Mouse (Mus musculus) hindbrain, embryonic 15.5 days (tissue): Measurements from ENCODE around the gene Tmem25. TPM values are rescaled to one million over a fixed set of nuclear protein-coding genes. Genes with fewer than 3 reads are reported as not detected.

Experiments used
- ATAC-seq: fragments of 200-750 bp; cut with Nextera tagmentation; 2 replicates; pipeline ENCODE4 v1.8.0; 2017; ENCODE audit warnings: low read depth, moderate number of reproducible peaks, moderate TSS enrichment; ENCODE audit not compliant: low FRiP score
- H3K27ac ChIP-seq: fragments of 300-500 bp; sonication (generic); replicated peaks from 2 replicates; pipeline ENCODE4 v1.5.1; 2015; ENCODE audit warnings: mild to moderate bottlenecking, inconsistent platforms
- H3K27me3 ChIP-seq: fragments of 300-500 bp; sonication (generic); 2 replicates; pipeline ENCODE4 v1.6.1; 2015; ENCODE audit warnings: control low read depth, inconsistent platforms
- H3K36me3 ChIP-seq: fragments of 300-500 bp; sonication (generic); 2 replicates; pipeline ENCODE4 v1.6.1; 2015; ENCODE audit warnings: control low read depth, inconsistent platforms
- H3K4me1 ChIP-seq: fragments of 300-500 bp; sonication (generic); replicated peaks from 2 replicates; pipeline ENCODE4 v1.6.1; 2015; ENCODE audit warnings: control low read depth, inconsistent platforms
- H3K4me2 ChIP-seq: fragments of 300-500 bp; sonication (generic); 2 replicates; pipeline ENCODE4 v1.6.1; 2015; ENCODE audit warnings: moderate library complexity, mild to moderate bottlenecking, inconsistent platforms
- H3K4me3 ChIP-seq: fragments of 300-500 bp; sonication (generic); 2 replicates; pipeline ENCODE4 v1.5.1; 2015; ENCODE audit warnings: mild to moderate bottlenecking, inconsistent platforms
- H3K9ac ChIP-seq: fragments of 300-500 bp; sonication (generic); 2 replicates; pipeline ENCODE4 v1.6.1; 2015; ENCODE audit warnings: inconsistent platforms
- H3K9me3 ChIP-seq: fragments of 300-500 bp; sonication (generic); 2 replicates; pipeline ENCODE4 v1.6.1; 2016; ENCODE audit warnings: control low read depth, inconsistent platforms
- WGBS: fragments of 180-500 bp; shearing (Covaris S2); methylation state at CpG from one replicate; pipeline ENCODE4 v1.1.7; 2015; 5-methylcytosine and 5-hydroxymethylcytosine counted together
- polyA plus RNA-seq: library from polyadenylated mRNA; unstranded; fragments of >200 nt; fragmentation: Nextera tagmentation; extraction: Ambion mirVana; gene quantifications from 2 replicates; pipeline ENCODE4 v1.2.1, GENCODE M21; 2015

Tmem25 gene
- 20.2 and 22.7 TPM in 2 replicates for polyA plus RNA-seq

DNA sequence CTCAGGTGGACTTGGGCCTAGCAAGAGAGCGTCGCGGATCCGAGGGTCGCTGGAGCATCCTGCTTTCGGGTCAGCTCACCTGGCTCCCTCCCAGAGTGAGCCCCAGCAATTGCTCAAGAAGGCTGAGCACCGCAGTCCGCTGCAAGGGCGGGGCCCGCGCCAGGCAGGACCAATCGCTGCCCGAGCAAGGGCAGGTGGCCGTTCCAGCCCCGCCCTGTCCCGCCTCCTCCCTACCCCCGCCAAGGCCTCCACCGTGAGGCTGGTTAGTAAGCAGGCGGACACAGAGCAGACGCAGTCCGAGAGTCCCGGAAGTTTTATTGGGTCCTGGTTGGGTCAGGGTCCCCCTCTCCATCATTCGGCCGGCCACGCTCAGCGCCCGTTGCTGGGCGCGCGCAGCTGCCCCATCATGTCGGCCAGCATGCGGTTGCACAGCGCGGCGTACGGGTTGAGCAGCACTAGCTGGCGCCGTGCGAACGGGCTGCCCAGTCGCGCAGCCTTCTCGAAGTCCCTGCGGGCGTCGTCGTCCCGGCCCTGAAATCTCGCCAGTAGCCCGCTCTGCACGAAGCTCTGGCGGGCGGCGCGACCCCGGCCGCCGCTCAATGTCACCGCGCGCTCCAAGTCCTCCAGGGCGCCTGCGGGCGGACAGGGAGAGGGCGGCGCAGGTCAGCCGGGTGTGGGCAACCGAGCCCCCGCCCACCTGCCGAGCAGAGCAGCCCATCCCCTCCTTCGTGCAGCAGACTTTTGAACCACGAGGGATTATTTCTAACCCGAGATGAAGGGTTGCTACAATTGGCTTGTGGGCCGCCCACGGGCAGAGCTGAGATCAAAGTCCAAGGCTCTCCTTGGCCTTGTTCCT is at the start of gene Tmem25:
TSS of gene Tmem25 (minus strand) at position 206 of the 856 bp plus-strand sequence.
- peak within 1 kb of the TSS; percentile 61 for H3K9ac ChIP-seq
- H3K27me3 ChIP-seq: no peaks in the 10 kb centered on the region
- H3K4me2 ChIP-seq: peak within 1 kb of the TSS; percentile 96
- peak; percentile 97 for ATAC-seq
- WGBS: under 1% methylated on average over 75 of the region's 75 CpGs
- peak within 1 kb of the TSS; percentile 75 for H3K27ac ChIP-seq
- H3K9me3 ChIP-seq: no peaks in the 10 kb centered on the region
- H3K4me1 ChIP-seq: peaks cover 16% of the 10 kb centered on the region
- H3K36me3 ChIP-seq: no peaks in the 10 kb centered on the region
- peak within 1 kb of the TSS; percentile 46 for H3K4me3 ChIP-seq

DNA sequence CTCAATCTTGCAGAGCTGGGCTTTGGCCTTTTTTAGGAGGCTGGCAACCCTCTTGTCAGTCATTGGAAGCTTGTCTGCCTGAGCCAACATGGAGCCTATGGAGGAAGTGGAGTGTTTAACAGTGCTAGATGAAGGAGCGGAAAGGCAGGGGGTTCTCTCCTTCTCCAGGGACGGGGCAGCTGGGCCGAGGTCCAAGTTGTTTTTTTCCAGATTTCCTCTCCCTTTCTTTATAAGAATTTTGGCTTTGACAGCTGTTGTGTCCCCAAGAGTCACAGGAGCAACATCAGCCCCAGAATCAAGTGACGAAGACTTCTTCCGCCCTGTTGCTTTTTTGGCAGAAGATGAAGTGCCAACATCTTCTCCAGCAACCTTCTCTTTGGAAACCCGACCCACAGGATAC is 48.3 kb upstream of the Tmem25 start:
- no peak overlapping the region for H3K4me3 ChIP-seq
- H3K9me3 ChIP-seq: no peaks in the 10 kb centered on the region
- H3K4me1 ChIP-seq: no peaks in the 10 kb centered on the region
- no peaks in the 10 kb centered on the region for H3K27me3 ChIP-seq
- no peak overlapping the region for H3K9ac ChIP-seq
- no peak for ATAC-seq
- H3K36me3 ChIP-seq: peaks cover 72% of the 10 kb centered on the region
- no peak overlapping the region for H3K4me2 ChIP-seq
- WGBS: 75% methylated on average over 6 of the region's 6 CpGs
- no peak overlapping the region for H3K27ac ChIP-seq

DNA sequence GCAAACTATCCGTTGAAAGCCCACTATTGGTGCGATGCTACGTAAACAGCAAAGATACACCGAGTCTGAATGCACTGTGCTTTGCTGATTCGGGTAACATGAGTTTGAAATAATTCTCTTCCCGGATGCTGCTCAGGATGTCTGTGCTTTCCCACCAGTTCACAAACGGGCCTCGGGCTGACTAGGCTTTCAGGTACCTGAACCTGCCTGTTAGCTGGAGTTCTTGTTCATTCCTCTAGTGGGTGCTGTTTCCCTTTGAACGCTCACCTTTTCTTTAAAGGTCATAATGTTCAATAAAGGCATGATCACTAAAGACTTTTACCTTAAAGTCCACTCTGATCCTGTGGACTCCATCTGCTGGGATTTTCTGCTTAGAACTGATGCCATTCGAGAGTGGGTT is 42.1 kb upstream of the Tmem25 start:
- Histone ChIP-seq H3K9me3 (no peaks in the 10 kb centered on the region), H3K27ac (no peak overlapping the region), H3K4me1 (no peaks in the 10 kb centered on the region), H3K4me3 (no peak overlapping the region), H3K4me2 (no peak overlapping the region), H3K27me3 (no peaks in the 10 kb centered on the region), H3K9ac (no peak overlapping the region), H3K36me3 (peaks cover 84% of the 10 kb centered on the region)
- 89% methylated on average over 10 of the region's 10 CpGs for WGBS
- no peak for ATAC-seq

DNA sequence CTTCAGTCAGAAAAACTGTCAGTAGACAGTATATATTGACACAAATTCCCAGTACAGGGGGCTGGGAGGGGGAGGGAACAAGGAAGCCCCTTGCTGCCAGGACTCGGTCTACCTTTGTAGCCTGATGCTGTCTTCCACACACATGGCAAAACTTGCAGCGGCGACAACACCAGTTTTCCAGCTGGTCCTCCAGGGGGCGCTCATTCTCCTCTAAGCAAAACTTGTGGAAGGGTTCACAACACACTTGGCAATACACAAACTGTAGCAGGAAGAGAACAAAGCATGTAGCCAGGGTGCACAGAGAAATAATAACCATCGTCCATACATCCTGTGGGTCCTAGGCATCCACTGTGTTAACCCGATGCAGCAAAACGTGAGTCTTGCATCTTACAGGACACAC is 37.3 kb upstream of the Tmem25 start:
- H3K27ac ChIP-seq: no peak overlapping the region
- no peaks in the 10 kb centered on the region for H3K4me1 ChIP-seq

DNA sequence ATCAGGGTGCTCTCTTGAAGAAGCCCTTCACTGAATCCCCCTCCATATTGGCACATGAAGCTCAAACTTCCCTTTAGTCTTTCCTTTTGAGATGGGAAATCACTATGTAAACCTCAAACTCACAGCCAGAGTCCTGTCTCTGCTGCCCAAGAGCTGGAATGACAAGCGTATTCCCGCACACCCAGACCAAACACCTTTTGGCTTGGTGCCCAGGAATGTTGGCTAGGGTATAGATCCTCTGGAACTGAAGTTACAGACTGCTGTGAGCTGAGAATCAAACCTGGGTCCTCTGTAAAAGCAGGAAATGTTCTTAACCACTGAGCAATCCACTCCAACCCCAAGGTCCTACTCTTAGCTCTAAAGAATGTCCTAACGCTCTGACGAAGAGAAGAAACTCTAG is 33.2 kb upstream of the Tmem25 start:
- no peak overlapping the region for H3K4me2 ChIP-seq
- peaks cover 81% of the 10 kb centered on the region for H3K36me3 ChIP-seq
- H3K9me3 ChIP-seq: no peaks in the 10 kb centered on the region
- no peak overlapping the region for H3K4me3 ChIP-seq
- H3K9ac ChIP-seq: no peak overlapping the region
- H3K27me3 ChIP-seq: no peaks in the 10 kb centered on the region
- WGBS: 80% methylated on average over 4 of the region's 4 CpGs
- H3K4me1 ChIP-seq: no peaks in the 10 kb centered on the region
- no peak for ATAC-seq
- no peak overlapping the region for H3K27ac ChIP-seq

More for the DNA sequence above, 37.3 kb upstream of the Tmem25 start:
- H3K4me3 ChIP-seq: no peak overlapping the region
- no peaks in the 10 kb centered on the region for H3K9me3 ChIP-seq
- no peak overlapping the region for H3K9ac ChIP-seq
- peaks cover 80% of the 10 kb centered on the region for H3K36me3 ChIP-seq
- 0 out of 2 replicates have a peak, but pooled peaks have one; percentile 8 for ATAC-seq
- no peaks in the 10 kb centered on the region for H3K27me3 ChIP-seq
- H3K4me2 ChIP-seq: no peak overlapping the region
- 48% methylated on average over 7 of the region's 7 CpGs for WGBS

DNA sequence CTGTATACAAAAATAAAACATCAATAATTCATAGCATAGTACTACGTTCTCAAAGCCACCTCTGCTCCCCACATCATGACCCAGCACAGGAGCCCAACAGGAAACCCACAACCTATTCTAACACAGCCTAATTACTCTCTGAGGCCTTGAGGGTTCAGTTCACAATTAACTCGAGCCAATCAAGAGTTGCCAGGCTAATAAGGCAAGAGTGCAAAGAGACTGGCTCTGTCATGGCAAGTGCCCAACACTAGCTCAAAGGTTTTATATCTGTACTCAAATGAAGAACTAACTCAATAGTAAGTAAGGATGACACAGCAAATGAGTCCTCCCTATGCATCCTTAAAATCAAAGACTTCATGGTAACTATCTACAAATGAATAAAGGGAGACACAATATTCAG is 31.4 kb upstream of the Tmem25 start:
- H3K4me3 ChIP-seq: no peak overlapping the region
- no peak overlapping the region for H3K27ac ChIP-seq
- H3K27me3 ChIP-seq: no peaks in the 10 kb centered on the region
- H3K9ac ChIP-seq: no peak overlapping the region
- no peaks in the 10 kb centered on the region for H3K4me1 ChIP-seq
- no peak overlapping the region for H3K4me2 ChIP-seq
- H3K36me3 ChIP-seq: peaks cover 89% of the 10 kb centered on the region
- no peaks in the 10 kb centered on the region for H3K9me3 ChIP-seq
- ATAC-seq: no peak
- WGBS: 89% methylated on average over 2 of the region's 2 CpGs

DNA sequence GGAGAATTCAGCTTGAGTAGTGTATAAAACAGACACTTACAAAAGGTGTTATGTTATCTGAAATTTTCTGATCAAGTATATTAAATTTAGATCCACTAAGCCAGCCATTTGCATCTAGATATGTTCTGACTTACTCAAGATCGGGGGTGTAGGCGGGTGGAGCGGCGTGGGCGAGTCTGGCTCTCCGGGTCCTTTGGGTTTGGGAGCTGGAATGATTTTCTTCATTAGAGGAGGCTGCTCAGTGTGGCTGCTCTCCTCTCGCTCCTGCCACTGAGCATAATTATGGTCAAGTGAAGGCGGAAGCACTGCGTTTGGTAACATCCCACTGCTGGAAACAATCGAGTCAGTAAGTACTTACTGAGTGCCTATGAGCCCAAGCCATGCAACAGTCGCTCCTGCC is 29.8 kb upstream of the Tmem25 start:
- H3K4me3 ChIP-seq: no peak overlapping the region
- no peak overlapping the region for H3K4me2 ChIP-seq
- no peaks in the 10 kb centered on the region for H3K4me1 ChIP-seq
- no peak for ATAC-seq
- H3K9me3 ChIP-seq: no peaks in the 10 kb centered on the region
- WGBS: 95% methylated on average over 11 of the region's 11 CpGs
- H3K27ac ChIP-seq: no peak overlapping the region
- no peaks in the 10 kb centered on the region for H3K27me3 ChIP-seq
- H3K36me3 ChIP-seq: peaks cover 88% of the 10 kb centered on the region
- no peak overlapping the region for H3K9ac ChIP-seq

DNA sequence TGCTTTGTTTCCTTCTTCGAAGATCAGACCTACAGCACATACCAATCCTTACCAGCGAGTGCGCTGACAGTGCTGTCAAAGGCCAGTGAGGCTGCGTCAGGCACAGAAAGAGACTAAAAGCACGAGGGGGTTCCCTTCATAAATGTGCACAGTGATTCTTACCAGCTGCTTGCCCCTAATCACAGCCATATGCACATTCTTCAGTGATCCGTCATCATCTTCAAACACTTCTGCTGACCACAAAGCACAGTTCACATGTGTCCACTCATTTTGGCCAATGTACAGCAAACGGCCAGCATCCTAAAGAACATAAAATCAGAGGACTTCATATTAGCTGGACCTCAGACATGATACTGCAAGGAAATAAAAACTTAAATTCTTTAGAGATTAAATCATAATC is 27.6 kb upstream of the Tmem25 start:
- peaks cover 92% of the 10 kb centered on the region for H3K36me3 ChIP-seq
- H3K4me2 ChIP-seq: no peak overlapping the region
- H3K9ac ChIP-seq: no peak overlapping the region
- H3K4me1 ChIP-seq: no peaks in the 10 kb centered on the region
- no peak overlapping the region for H3K27ac ChIP-seq
- WGBS: 92% methylated on average over 7 of the region's 7 CpGs
- no peak for ATAC-seq
- H3K4me3 ChIP-seq: no peak overlapping the region
- H3K27me3 ChIP-seq: no peaks in the 10 kb centered on the region
- no peaks in the 10 kb centered on the region for H3K9me3 ChIP-seq

DNA sequence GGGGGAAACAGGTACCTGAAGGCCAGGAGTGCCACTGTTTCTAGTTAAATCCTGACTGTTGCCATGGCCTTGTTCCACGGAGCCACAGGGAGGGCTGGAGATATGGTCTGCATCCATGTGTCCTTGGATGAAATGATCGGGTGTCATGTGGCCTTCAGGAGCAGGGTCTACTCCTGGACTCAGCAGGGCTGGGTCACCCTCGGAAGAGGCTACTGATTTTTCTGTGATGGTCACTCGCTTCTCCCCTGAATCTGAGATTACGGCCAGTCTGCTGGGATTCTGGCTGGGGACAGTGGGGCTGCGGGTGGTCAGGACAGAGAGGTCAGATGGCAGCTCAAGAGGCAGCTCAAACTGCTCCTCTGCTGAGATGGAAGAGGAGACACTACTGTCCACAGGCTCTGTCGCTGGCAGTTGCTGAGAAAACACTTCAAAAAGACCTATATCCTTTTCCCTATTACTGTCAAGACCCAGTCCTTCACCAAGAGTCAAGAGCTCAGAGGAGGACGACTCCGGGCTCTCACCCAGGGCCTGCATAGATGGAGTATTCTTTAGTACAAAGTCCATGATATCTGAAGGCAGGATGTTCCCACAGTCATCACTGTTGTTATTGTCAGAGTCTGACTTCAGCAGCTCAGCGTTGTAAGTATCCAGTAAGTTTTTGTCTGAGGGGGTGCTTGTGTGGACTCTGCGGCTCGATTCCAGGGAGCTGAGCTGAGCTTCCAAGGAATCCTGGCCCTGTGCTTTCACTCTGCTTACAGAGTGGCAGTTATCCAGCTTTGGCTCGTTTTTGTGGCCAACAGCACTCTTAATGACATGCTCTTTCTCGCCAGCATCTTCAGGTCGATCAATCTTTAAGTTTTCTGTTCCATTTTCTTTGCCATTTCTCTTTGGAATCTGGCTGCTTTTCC is 21.1 kb upstream of the Tmem25 start:
- H3K9ac ChIP-seq: no peak overlapping the region
- peaks cover 98% of the 10 kb centered on the region for H3K36me3 ChIP-seq
- peak overlapping the region; percentile 12; the same call in 1 of the 2 replicates for H3K27ac ChIP-seq
- WGBS: 90% methylated on average over 15 of the region's 15 CpGs
- ATAC-seq: no peak
- H3K27me3 ChIP-seq: no peaks in the 10 kb centered on the region
- no peaks in the 10 kb centered on the region for H3K4me1 ChIP-seq
- H3K4me2 ChIP-seq: no peak overlapping the region
- H3K4me3 ChIP-seq: no peak overlapping the region
- H3K9me3 ChIP-seq: no peaks in the 10 kb centered on the region

DNA sequence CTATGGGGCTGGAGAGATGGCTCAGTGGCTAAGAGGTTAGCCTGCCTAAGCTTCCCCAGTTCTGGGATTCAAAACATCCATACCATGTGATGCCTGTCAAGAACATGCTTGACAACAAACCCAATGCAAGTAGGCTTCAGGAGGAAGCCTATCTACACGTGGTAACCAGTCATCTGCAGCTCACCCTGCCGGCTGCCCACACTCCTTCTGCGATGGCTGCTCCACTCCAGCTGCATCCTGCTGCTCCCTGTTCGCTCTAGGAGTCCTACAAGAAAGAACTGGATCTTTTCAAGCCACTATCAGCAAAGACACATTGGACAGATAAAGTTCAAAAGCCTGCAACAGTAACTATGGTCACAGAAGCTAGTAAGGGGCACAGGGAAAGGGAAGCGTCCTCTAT is 18.4 kb upstream of the Tmem25 start:
- H3K9ac ChIP-seq: no peak overlapping the region
- H3K4me3 ChIP-seq: no peak overlapping the region
- H3K27ac ChIP-seq: no peak overlapping the region
- no peaks in the 10 kb centered on the region for H3K4me1 ChIP-seq
- H3K9me3 ChIP-seq: no peaks in the 10 kb centered on the region
- ATAC-seq: no peak
- 92% methylated on average over 5 of the region's 5 CpGs for WGBS
- no peak overlapping the region for H3K4me2 ChIP-seq
- H3K27me3 ChIP-seq: no peaks in the 10 kb centered on the region
- peaks cover 99% of the 10 kb centered on the region for H3K36me3 ChIP-seq

DNA sequence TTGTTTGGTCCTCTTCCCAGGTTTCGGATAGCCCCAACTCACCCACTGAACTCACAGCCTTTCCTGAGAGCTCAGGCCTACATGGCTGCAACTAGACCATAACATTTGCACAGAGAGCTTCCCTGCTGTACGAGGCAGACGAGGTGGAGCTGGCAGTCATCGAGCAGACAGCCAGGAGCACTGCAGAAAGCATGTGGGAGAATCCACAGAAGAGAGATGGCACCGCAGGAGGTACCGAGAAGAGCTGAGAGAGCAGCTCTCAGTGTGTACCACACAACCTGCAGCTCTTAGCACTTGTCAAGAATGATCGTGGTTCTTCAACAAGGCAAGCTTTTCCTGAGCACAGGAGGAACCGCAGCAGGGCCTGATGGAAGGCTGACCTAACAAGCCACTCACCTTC is 15.1 kb upstream of the Tmem25 start:
- Histone ChIP-seq H3K27me3 (no peaks in the 10 kb centered on the region), H3K4me3 (no peak overlapping the region), H3K4me1 (no peaks in the 10 kb centered on the region), H3K4me2 (no peak overlapping the region), H3K27ac (no peak overlapping the region), H3K36me3 (peaks cover 97% of the 10 kb centered on the region), H3K9me3 (no peaks in the 10 kb centered on the region), H3K9ac (no peak overlapping the region)
- WGBS: 93% methylated on average over 8 of the region's 8 CpGs
- ATAC-seq: no peak

DNA sequence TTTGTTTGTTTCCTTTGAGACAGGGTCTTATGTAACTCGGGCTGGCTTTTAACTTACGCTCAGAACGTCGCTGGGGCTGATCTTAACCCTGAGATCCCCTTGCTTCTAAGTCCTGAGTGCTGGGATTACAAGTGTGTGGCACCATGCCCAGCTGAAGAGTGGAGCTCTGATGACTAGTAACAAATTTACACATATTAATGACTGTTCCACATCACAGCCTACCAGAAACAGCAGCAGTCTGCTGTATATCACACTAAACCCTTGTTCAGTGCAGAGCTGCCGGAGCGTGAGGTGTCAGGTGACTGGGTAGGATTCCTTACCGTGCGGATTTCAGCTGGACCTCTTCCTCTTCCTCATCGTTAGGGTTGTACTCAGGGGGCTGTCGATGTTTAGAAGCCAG is 11.2 kb upstream of the Tmem25 start:
- no peaks in the 10 kb centered on the region for H3K27me3 ChIP-seq
- WGBS: 98% methylated on average over 10 of the region's 10 CpGs
- H3K36me3 ChIP-seq: peaks cover 96% of the 10 kb centered on the region
- no peak for ATAC-seq
- H3K4me2 ChIP-seq: no peak overlapping the region
- H3K9me3 ChIP-seq: no peaks in the 10 kb centered on the region
- H3K27ac ChIP-seq: no peak overlapping the region
- no peak overlapping the region for H3K4me3 ChIP-seq
- no peak overlapping the region for H3K9ac ChIP-seq
- H3K4me1 ChIP-seq: no peaks in the 10 kb centered on the region
